Mouse (Mus musculus): ENCODE results near the gene Tldc1. TPM values are rescaled to one million over a fixed set of nuclear protein-coding genes. Genes with fewer than 3 reads are reported as not detected.

The Tldc1 gene
- total RNA-seq, 2 experiments from 2014 or later, result 17.3 to 19.0 TPM

DNA sequence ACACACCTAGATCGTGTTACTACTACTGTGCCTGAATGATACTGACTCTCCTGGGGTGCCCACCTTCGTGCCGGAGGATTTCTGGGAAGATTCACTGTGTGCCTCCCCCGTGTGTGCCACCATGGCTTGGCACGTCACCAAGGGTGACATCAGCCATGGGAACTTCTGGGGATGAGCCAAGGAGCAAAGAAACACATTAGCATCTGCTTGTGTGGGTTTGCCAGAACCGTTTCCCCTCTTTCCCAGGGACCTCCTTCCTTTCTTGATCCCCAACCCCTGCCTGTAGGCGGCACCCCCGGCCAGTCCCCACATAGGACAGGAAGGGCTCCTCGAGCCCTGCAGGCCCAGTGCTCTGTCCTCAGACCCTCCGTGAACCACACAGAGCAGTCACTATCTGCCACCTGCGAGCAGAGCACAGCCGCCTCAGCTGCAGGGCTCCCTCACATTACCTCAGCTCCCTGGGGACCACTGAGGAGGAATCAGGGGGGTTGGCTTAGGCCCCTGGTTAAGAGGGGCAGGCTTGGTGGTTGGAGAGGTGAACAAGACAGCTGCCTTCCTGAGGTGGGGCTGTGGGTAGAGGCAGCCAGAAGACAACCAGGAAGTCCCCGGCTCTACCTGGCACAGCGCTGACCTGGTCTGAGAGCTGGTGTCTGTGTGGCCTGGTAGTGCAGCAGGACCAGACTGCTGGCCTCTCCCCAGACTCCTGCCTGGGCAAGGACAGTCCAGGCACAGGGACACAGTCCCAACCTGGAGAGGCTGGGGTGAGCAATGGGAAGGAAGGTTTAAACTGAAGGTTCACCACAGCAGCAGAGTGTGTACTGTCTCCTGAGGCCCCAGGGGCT is 28.4 kb upstream of the Tldc1 start:
- intact Hi-C loops (cut with DNase I), result no loop called here
- DNase-seq (ENCODE audit: low spot score in 2 of 2), result peak; percentile 73 to 91

DNA sequence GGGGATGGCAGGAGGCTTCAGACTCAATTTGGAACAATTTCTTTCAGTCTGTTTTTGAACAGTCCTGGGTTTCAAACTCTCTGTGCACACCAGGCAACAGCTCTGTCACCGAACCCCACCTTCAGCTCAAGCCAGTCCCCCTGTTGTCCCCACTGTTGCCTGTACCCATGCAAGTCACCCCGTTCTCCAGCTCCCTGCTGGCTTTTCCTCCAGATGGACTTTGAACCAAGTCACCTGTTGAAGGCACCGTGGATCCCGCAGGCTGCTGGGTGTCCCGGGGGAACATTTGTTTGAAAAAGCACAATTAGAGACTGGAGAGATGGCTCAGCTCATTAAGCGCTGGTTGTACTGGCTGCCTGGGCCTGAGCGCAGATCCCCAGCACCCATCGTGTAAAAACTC is 27.1 kb upstream of the Tldc1 start:
- no peak for DNase-seq (ENCODE audit: low spot score in 2 of 2)
- intact Hi-C loops (cut with DNase I), result no loop called here

DNA sequence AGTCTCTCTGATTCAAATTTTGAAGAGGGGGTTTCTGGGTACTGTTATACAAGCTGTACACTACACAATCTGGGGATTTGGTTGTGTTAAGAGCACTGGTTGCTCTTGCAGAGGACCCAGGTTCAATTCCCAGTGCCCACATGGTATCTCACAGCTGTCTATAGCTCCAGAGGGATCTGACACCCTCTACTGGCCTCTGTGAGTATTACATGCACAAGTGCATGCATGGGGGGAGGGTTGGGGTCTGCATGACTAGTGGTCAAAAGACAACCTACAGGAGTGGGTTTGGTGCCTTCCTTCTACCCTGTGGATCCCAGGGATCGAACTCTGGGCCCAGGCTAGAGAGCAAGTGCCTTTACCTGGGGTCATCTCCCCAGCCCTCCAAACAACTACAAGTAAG is 24.4 kb upstream of the Tldc1 start:
- intact Hi-C loops (cut with DNase I), result no loop called here
- no peak for DNase-seq (ENCODE audit: low spot score in 2 of 2)

DNA sequence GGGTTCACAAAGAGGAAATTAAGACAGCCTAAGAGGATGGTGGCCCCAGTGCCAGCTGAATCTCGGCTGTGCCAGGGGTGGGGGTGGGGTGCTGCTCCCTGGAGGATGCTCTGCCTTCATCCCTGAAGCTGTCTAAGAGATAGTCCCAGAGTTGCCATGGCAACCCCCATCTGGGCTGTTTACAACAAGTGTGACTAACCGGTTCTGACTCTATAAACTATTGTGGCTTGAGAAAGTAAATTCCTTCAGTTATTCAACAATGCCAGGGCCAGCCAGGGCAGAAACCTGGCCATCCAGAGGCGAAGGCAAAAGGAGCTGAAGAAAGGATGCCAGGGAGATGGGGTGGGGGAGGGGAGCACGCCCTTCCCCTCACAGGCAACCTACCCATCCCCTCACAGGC is 23.0 kb upstream of the Tldc1 start:
- peak; percentile 76 to 80 for DNase-seq (ENCODE audit: low spot score in 2 of 2)
- intact Hi-C loops (cut with DNase I), result no loop called here

DNA sequence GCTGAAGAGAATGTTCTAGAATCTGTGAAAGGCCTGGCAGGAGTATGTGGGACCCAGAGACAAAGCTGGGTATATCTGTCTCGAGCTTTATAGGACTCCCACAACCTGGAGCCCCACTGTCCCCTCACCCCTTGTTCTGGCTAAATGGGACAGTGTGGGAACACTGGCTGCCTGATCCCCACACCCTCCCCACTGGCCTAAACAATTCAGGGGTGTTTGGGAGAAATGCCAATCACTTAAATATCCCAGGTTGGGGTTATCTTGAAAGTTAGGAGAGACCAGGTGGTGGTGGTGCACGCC is 20.7 kb upstream of the Tldc1 start:
- DNase-seq (ENCODE audit: low spot score in 2 of 2), result no peak
- intact Hi-C loops (cut with DNase I), result no loop called here

DNA sequence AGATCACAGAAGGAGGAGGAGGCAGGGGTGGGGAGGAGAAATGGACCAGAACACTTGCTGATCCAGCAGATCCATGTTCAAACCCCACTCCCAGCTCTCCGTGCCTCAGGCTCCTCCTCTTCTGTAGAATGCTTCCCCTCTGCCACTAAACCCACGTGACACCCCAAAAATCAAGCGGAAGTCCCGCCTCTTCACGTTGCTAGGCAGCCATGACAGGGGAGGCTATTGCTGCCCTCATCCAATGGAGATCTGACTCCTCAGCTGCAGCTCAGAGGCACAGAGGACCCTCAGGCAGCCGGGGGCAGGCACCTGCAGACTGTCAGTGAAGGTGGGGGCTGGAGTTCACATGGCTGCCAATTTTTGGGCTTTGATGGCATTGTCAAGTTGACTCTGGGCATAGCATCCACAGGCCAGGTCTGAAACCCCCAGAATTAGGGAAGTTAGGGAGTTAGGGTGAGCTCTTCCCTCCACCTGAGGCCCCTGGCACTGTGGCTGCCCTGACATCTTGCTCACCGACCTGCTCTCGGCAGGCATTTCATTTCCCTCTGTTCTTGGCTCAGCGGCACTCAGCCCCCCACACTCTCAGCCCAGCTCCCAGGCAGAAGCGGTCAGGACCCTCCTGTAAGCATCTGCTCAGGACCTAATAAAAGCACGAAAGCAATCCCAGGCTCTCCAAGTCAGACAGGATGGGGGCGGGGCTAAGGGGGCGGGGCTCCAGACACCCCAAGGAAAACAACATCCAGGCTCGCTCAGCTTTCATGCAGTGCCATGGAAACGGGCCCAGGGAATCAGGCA is 20.2 kb upstream of the Tldc1 start:
- intact Hi-C loops (cut with DNase I), result no loop called here
- DNase-seq (ENCODE audit: low spot score in 2 of 2), result peak; percentile 77 to 96

DNA sequence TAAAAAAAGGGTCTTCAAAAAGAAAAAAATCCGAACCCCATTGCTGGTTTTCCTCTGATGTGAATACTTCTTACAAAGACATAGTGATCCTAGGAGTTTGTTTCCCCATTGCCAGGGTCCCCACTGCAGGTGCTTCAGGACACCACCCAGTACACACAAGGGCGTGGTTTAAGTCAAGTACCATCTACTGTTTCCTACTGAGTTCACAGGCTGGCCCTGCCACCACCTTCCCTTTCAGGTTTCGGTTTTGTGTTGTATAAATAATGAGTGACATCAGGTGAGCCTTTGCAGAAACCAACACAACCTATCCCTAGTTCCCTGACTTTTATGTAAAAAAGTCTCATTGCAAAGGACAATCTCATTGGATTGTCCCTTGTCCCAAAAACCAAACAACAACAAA is 17.4 kb upstream of the Tldc1 start:
- intact Hi-C loops (cut with DNase I), result no loop called here
- DNase-seq (ENCODE audit: low spot score in 2 of 2), result no peak

DNA sequence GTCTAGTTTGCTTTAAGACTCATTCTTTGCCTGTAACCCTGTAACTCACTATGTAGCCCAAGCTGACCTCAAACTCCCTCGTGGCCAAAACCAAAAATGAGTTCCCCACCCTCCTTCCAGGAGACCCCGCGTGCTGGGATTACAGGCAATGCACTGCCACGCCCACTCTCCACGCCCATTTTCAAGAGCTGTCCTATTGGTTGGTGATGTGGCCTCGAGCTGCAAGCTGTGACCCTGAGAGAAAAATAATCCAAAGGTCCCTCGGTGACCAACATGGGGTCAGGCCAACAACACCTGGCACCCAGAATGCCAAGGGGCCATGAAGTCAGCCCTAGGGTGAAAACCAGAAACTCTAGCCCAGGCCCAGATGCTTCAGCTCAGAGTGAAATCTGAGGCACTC is 16.5 kb upstream of the Tldc1 start:
- intact Hi-C loops (cut with DNase I), result no loop called here
- DNase-seq (ENCODE audit: low spot score in 2 of 2), result no peak

DNA sequence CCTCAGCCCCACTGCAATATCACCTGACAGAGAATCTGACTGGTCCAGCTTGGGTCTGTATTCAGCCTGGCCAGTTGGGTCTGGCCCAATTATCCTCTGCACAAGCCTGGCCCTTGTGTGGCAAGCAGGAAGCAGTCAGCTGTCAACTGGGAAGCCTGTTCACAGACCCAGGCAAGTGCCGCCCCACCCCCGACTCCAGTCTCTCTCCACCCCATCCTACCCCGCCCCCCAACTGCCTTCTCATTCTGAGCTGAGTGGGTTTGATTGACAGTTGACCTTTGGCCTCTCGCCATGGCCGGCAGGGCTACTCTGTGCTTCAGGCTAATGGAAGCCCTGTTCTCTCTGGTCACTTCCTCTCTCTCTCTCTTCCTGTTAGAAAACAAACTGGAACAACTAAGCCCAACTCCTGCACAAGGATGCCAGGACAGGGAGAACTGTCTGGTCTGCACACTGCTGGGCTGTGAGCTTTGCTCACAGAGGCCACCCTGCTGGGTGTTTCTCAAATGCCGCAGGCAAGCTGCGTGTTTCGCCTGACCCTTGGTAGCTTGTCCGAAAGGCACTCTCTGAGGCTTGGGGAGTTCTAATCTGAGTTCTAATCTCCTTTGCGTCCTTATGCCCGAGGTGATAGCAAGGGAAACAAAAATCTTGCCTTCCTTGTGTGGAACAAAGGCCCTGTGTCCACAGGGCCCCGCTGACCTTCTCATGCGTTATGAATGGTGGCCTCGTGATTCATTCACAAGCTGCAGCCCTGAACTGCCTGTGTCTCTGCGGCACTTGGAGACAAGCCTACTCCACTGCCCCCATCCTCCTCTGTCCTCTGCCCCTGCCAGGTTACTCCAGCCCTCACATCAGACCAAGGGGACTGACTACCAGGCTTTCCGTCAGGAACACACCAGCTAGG is 13.8 kb upstream of the Tldc1 start:
- no peak for DNase-seq (ENCODE audit: low spot score in 2 of 2)
- intact Hi-C loops (cut with DNase I), result no loop called here

DNA sequence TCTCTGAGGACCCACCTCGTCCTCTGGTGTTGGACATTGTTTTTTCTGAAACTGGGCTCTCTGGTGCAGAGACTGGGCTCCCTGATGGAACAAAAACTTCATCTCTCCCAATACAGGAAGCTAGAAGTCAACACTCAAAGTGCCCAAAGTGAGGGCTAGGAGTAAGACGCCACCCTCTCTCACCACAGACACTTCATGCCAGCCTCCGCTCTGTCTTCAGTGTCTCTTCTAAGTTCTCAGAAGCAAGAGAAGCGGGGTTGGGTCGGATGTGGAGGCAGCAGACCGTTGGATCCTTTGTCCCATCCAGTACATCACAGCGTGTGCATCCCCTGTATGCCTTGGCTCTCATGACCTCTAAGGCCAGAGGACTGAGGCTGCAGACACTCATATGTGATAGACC is 11.4 kb upstream of the Tldc1 start:
- DNase-seq (ENCODE audit: low spot score in 2 of 2), result no peak
- intact Hi-C loops (cut with DNase I), result no loop called here

DNA sequence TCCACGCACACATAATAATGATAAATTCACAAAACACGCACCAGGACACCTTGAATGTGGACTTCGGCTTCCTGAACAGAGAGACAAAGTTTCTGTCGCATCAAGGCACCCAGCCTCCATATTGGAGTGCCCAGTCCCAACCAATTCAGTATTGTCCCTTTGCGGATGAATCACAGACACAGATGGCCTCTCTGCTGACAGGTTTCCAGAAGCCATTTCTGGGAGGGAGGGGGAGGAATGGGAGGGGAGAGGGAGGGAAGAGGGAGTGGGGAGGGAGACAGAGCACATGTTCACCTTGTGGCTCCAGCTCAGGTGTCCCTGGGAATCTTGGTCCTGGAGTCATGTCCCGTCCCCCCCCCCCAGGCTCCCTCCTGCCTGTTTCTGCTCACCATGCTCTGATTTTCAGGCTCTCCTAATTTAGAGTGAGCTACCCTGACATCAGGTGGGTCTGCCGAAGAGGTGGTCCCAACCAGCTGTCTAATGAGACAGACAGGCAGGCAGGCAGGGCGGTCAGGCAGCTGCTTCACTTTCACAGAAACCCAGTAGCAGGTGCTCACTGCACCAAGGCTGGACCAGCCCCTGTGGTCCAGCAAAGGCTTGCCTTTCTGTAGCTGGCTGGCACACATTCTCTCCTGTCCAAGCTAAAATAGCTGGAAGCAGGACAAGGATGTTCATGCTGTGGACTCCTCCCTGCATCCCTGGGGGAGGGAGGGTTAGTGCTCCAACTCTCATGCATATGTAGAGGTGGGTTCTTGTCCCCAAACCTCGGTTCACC is 10.6 kb upstream of the Tldc1 start:
- intact Hi-C loops (cut with DNase I), result no loop called here
- no peak for DNase-seq (ENCODE audit: low spot score in 2 of 2)

DNA sequence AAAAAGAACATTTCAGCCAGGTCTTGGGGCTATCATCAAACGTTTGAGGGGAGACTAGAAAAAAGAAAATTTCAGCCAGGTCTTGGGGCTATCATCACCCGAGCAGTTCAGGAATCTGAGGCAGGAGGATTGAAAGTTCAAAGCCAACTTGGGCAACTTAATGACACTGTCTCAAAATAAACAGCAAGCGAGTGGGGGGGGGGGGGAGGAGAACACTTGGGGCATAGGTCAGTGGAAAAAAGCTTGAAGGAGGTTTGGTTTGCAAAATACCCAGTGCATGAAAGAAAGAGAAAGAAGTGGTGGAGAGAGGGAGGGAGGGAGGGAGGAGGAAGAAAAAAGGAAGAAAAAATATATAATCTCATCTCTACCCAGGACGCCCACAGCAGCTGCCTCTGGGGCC is 9.1 kb upstream of the Tldc1 start:
- intact Hi-C loops (cut with DNase I), result no loop called here
- DNase-seq (ENCODE audit: low spot score in 2 of 2), result no peak

DNA sequence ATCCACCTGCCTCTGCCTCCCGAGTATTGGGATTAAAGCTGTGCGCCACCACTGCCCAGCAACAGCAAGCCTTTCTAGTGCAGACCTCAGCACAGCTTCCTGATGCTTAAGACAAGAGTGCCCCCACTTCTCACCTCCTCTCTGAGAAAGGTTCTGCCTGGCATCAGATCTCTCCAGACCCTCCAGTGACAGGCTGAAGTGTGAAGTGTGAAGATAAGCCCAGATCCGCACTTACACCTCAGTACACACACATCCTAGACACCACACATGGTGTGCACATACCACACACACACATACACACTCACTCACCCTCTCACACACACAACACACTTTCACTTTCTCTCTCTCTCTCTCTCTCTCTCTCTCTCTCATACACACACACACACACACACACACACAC is 8.7 kb upstream of the Tldc1 start:
- intact Hi-C loops (cut with DNase I), result no loop called here
- no peak for DNase-seq (ENCODE audit: low spot score in 2 of 2)

DNA sequence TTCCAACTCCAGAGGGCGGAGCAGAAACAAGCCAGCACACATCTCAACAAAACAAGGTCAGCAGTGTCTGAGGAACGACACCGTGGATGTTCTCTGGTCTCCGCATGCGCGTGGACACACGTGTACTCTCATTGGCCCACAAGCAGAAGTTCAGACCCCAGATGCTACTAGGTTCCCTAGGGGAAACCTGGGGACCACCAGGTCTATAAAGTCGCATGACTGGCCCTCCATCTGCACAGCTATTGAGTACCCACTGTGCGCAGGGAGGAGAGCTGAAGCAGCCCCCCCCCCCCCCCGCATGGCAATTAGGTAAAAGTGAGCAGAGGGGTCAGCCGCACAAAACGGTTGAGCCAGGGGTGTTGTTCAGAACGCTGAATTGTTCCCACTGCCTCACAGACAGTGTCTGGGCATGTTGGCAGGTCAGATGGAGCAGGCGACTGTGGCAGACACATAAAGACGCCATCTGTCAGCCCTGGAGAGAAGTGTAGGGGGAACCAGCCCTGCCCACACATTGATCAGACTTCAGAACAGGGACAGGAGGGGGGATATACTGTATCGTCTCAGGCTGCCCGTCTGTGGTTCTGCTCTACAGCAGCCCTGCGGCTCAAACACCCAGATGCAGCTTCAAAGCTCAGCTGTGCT is 7.7 kb upstream of the Tldc1 start:
- intact Hi-C loops (cut with DNase I), result no loop called here
- no peak for DNase-seq (ENCODE audit: low spot score in 2 of 2)

DNA sequence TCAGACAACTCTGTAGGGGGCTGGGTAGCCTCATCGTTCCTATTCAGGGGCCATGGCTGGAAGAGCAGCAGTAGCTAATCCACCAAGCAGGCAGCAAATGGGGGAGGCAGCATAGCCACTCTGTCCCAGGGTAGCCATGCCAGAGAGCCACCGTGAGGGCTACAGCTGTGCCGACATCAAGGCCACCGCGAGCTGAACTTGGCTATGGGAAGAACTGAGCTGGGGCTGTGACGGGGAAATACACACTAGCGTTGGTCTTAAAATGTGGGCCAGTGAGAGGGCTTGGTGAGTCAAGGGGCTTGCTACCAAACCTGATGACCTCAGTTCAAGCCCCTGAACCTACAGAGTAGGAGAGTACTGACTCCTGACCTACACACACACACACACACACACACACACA is 6.5 kb upstream of the Tldc1 start:
- no peak for DNase-seq (ENCODE audit: low spot score in 2 of 2)
- intact Hi-C loops (cut with DNase I), result loop anchor here (5.0 kb wide), 2 partner anchors 143 to 288 kb away; no protein-coding TSS in a partner anchor

DNA sequence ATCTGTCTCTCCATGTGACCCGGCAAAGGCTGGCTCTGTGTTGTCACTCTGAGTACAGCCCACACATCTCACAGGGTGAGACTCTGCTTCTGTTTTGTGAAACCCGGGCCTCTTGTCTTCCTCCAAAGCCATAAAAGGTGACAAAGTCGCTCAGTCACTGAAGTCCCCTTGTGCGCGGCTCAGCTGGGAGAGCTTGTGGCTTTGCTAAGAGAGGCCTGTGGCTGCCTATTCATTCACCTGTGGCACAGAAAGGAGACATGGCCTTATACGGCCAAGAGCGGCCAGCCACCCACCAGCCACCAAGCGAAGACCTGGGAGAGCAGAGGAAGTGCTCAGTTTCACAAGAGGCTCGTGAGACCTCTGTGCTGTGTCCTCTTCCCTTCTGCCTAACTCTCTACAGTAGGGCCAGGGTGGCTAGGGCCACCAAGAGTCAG is 5.9 kb upstream of the Tldc1 start:
- DNase-seq (ENCODE audit: low spot score in 2 of 2), result no peak
- intact Hi-C loops (cut with DNase I), result loop anchor here (5.0 kb wide), 2 partner anchors 143 to 288 kb away; no protein-coding TSS in a partner anchor

DNA sequence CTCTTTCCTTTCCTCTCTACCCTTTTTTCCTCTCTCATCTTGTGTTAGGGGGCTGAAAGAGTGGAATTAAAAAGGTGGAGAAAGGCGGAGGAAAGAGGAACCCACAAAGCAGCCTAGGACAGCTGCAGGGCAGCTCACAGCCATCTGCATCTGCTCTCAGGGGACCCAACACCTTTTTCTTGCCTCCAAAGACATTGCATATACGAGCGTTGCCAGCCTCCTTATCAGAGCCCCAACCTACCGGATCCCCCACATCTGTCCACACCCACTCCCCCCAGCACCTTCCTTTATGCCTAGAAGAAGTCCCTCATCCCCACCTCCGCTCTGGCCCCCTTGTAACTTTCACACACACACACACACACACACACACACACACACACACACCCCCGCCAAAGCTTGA is 5.4 kb upstream of the Tldc1 start:
- intact Hi-C loops (cut with DNase I), result loop anchor here (5.0 kb wide), 2 partner anchors 144 to 289 kb away; no protein-coding TSS in a partner anchor

DNA sequence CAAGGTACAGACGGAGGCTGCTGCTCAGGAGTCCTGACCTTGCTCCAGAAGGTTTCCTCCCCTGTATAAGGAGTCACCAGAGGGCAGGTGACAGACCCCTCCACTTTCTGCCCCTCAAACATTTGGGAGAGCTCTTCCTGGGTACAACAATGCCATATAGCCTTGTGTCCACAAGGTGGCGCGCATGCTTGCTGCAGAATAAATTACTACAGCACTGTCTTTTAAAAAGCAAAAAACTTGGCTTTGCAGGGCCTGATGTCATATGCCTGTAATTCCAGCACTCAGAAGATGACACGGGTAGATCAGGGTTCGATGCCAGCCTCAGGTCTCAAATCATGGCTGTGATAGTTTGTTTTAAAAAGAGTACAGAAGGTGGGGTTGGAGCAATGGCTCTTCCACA is 4.5 kb upstream of the Tldc1 start:
- peak; percentile 88 to 91 for DNase-seq (ENCODE audit: low spot score in 2 of 2)
- intact Hi-C loops (cut with DNase I), result loop anchor here (1.0 to 5.0 kb wide), 3 partner anchors 61 to 290 kb away; no protein-coding TSS in a partner anchor

More for the DNA sequence above, 5.4 kb upstream of the Tldc1 start:
- DNase-seq (ENCODE audit: low spot score in 2 of 2), result no peak

Measured in left cerebral cortex, postnatal 14 days (tissue).